Mouse (Mus musculus) spleen, adult 12 weeks (tissue): ENCODE measurements around the gene Mcu.

Source experiments
- DNase-seq: peaks from one replicate; pipeline ENCODE4 v3.0.0; 2022; ENCODE audit warnings: low spot score

The Mcu gene

DNA sequence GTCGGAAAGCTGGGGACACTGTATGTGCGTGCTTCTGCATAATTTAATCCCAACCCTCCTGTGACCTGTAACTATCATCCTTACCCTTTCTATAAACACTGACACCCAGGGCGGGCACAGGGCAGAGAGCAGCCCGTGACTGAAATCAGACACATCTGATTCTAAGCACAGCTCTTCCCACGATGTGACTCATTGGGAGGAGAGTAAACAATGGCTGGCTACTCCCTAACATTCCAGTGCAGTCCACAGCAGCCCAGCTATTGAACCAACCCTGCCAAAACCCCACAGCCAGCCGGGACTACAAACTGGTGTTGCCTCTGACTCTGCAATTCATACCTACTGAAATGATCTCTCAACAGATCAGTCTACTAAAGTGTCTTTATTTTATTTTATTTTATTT lies 78.9 kb downstream of the Mcu start:
- DNase-seq, result no peak

- no peak for DNase-seq
Measured at GRCm38 (mm10) chr10:59532256-59532655, 84.2 kb downstream of the Mcu start.

- no peak for DNase-seq
Measured at GRCm38 (mm10) chr10:59527819-59528218, 88.7 kb downstream of the Mcu start.

DNA sequence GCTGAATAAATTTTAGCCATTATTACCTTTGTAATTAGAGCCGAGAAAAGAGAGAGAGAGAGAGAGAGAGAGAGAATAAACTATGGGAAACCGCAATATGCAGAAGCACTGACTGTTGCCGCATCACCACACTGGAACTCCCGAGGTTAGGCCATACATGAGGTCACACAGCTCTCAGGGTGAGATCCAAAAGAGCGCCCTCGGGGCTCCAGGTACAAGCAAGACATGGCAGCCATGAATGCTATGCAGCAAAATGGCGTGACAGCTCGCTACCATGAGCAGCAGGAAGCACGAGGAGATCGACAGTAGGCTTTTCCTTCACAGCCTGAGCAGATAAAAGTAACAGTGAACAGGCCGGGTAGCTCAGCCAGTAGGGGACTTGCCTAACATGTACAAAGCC lies 89.2 kb downstream of the Mcu start:
- no peak for DNase-seq

DNA sequence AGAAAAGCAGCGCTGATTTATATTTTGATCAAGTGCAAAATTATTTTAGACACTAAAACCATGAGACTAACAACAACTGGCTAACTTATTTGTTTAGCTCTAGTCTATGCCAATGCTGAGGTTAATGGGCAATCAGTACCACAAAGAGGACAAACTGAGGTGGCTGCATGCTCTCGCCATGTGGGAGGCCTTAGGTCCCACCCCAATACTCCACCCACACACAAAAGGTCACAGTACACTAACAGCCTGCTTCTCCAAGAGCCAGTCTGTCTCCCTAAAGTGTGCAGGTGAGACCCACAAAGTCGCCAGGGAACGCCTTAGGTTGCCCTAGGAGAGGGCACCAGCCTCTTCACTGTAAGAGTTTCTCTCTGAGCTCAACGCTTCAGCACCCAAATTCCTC lies 91.8 kb downstream of the Mcu start:
- DNase-seq, result no peak

DNA sequence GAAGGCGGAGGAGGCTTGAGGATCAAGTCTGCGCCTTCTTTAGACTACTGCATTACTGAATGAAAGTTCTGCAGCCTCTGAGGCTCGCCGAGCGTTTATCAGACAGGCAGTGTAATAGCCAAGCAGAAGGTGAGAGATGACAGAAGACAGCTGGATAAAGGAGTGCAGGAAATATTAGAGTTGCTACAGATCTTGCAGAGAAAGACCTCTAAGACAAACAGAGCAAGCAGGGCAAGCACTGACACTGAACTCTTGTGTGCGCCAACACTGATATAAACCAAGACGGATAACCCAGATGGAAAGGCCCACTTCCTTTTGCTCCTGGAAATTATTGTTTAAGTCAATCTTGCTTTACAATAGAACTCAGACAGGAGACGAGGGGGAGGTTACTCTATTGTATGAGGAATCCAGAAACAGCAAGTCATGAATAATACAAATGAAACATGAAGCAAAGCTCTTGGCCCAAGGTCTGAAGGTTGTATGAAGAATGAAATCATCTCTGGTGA lies 92.6 kb downstream of the Mcu start:
- no peak for DNase-seq

DNA sequence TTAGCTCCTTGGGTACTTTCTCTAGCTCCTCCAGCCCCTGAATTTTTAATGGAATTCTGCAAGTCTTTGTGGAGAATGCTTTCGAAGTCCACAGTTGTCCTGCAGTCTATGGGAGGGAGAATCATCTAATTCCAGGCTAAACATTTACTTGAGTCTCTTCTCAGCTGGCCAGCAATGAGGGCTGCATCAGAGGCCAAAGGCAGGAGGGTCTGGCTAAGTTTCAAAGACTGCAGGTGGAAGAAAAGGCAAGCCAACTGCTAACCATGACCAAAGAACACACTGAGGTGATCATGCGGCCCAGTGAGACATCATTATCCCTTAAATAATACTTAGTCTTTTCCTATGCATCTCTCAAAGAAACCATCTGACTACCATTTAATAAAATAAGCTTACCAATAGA lies 95.8 kb downstream of the Mcu start:
- DNase-seq, result no peak

GRCm38 (mm10) chr10:59519411-59519810 lies 97.1 kb downstream of the Mcu start:
- no peak for DNase-seq

- no peak for DNase-seq
Measured at GRCm38 (mm10) chr10:59517201-59517600, 99.3 kb downstream of the Mcu start.

DNA sequence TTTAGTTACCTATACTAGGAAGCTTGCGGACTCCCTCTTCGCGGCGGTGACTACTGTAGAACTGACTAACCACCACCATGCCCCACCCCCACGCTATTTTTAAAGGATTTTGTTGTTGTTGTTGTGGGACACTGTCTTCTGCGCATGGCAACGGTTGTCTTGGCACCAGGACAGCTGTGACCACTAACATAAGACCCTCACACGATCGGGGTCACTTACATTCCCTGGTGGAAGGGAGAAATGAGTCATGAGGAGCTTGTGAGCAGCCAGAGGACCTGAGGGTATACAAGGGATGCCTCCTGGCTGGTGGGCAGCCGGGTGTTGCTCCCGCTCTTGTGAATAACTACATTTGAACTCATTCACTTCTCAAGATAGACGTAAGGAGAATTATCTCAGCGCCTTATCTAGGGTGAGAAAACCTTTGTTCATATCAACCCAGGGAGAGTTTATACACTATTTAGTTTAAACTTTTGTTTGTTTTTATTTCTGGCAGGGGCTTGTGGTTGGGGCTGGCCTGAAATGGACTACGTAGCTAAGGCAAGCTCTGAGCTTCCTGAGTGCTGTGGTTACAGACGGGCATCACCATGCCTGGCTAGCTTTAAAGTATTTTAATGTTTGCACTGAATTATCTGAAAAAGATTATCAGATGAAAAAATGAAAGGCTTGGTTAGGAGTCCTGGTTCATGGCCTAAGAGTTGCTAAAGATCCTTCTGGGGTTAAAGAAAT lies 101.6 kb downstream of the Mcu start:
- no peak for DNase-seq

GRCm38 (mm10) chr10:59512173-59512572 lies 104.3 kb downstream of the Mcu start:
- no peak for DNase-seq

- no peak for DNase-seq
Measured at GRCm38 (mm10) chr10:59511427-59511963, 105.0 kb downstream of the Mcu start.

DNA sequence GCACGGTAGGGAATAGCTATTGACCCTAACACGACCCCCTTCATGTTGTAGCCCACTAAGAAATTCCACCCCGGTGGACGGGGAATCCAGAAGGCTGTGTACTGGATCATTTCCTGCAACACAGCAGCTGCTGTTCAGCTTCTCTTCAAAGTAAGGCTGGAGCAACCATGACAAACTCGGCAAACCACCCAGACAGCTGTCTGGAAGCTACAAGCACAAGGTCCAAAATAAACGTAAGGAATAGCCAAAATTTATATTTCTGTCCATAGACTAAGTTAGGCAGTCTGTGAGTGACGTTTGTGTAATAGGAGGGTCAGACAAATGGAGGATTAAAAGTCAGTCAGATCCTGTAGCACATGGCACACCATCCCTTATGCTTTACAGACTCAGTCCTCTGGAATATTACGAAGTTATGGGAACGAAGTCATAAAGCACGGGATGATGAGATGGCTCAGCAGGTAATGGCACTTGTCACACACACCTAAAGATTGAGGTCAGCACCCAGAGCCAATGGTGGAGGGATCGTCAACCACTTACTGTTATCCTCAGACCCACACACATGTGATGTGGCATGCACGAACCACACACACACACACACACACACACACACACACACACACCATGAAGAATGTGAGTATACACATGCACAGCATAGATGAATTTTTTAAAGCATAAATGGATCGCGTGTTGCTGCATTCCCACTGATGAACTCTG lies 105.6 kb downstream of the Mcu start:
- no peak for DNase-seq

DNA sequence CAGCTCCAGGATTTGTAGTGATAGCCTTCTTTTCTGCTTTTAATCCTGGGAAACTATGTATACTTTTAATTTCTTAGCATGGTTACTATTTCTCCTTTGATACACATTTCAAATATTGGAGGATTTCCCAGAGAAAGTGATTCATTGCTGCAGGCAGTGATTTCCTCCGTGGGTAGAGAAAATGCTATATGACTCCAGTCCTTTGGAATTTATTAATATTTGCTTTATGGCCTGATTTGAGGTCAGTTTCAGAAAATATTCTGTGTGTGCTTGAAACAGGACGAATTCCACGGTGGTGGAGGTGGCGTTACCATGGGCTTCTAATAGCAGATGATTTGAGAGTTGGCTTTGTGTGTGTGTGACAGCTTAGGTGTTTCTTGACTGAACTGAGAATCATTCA lies 107.3 kb downstream of the Mcu start:
- DNase-seq, result no peak

- DNase-seq, result no peak
Measured at GRCm38 (mm10) chr10:59506711-59507110, 109.8 kb downstream of the Mcu start.

DNA sequence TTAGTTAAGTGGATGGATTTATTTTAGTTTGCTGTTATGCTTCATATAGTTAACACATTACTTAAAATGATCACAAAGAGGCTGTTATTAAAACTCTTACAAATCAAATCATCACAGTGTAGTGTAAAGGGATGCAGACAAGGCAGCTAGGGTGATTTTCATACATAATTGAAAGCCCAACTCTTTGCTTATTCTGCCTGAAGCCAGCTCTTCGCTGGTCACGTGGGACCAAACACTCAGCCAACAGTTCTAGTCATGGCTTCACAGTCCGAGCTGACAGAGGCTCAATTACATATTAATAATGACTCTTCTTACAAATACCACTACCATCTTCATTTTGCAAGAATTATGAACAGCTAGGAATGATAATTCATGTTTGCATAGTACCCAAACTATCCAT lies 112.2 kb downstream of the Mcu start:
- DNase-seq, result no peak

GRCm38 (mm10) chr10:59503433-59504210 lies 112.9 kb downstream of the Mcu start:
- no peak for DNase-seq

DNA sequence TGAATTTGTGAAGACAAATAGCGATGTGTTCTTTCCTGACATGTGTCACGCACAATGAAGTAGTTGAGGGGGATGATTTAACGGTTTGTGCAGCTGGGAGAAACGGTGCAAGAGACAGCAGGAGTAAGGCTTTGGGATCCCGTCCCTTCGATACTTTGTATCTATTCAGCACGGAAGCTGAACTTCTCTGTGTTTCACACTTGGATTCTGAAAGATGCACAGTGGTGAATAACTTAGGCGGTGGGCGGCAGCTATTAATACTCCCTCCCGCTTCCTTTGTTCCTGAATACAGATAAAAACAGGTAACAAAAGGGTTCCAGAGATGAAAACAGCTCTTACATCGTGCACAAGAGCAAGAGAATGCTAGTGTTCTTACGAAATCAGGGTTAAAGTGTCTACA lies 114.1 kb downstream of the Mcu start:
- DNase-seq, result no peak

DNA sequence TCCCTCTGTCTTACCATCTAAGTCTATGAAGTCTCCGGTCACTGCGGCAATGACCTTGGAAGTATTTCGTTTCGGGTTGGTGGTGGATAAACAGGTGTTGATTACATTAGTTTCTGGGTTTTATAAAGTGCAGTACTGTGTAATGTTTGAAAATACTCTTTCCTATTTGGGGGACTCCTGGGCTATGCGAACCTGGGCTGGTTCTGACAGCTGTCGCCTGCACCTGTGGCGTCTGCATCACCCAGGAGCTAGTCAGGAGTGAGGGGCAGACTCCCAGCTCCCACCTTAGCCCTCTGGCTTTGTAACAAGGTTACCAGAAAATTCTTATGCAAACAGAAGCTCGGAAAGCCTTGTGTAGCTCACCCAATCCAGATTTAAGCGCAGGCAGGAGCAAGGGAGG lies 114.7 kb downstream of the Mcu start:
- DNase-seq, result no peak

GRCm38 (mm10) chr10:59500225-59500624 lies 116.3 kb downstream of the Mcu start:
- DNase-seq, result no peak

GRCm38 (mm10) chr10:59497019-59497418 lies 119.5 kb downstream of the Mcu start:
- DNase-seq, result no peak

DNA sequence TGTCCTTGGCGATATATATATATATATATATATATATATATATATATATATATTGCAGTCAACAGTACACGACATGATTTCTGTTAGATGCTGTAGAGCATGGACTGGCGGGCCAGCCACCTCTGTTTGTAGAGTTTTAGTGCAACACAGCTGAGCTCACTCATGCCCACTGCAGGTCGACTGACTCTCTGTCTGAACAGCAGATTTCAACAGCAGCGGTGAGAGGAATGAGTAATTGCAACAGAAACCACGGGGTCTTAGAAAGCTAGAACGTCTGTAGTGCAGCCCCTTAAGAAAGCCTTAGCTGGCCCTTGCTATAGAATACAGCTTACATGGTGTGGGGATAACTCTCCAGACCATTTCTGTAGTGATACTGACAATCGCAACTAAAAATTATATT lies 121.6 kb downstream of the Mcu start:
- no peak for DNase-seq

DNA sequence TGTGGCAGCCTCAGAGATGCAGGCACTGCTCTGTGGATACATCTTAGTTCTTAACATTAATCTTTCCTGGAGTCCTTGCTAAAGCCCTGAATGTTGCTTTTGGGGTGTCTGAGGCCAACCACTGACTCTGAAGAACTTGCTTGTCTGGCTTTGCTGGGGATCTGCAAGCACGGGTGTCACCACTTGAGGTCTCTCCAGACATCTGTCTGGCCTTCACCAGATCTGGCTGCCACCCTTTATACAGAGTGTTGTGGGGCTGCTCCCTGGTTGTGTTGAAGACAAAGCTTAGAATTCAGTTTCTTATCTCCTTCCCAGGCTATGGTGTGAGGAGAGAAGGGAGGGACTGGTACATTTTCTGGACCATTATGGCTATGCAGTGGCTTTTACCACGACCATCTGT lies 122.4 kb downstream of the Mcu start:
- no peak for DNase-seq
